Mouse (Mus musculus) liver, embryonic 11.5 days (tissue): ENCODE measurements around the gene Aatf. TPM values are rescaled to one million over a fixed set of nuclear protein-coding genes. Genes with fewer than 3 reads are reported as not detected.
"Not testable (repeated sequence)": the region's sequence is repeated elsewhere in the genome, so short reads cannot be mapped to it uniquely, and the experiment has no call there.

Experiments
- ATAC-seq: fragments of 200-750 bp; cut with Nextera tagmentation; replicated peaks from 2 replicates; pipeline ENCODE4 v1.8.0; 2017; ENCODE audit warnings: moderate number of reproducible peaks, mild to moderate bottlenecking, moderate TSS enrichment, moderate library complexity; ENCODE audit not compliant: low FRiP score
- DNase-seq: peaks from one replicate; pipeline ENCODE4 v3.0.0-alpha.2; 2017; ENCODE audit warnings: low spot score
- H3K27ac ChIP-seq: fragments of 300-500 bp; sonication (generic); 2 replicates; pipeline ENCODE4 v1.5.1; 2014; ENCODE audit warnings: mild to moderate bottlenecking, low read depth, low read length, control low read depth
- H3K27me3 ChIP-seq: fragments of 300-500 bp; sonication (generic); replicated peaks from 2 replicates; pipeline ENCODE4 v1.6.1; 2014; ENCODE audit warnings: low read length, mixed read lengths; ENCODE audit not compliant: control insufficient read depth, insufficient read depth
- H3K36me3 ChIP-seq: fragments of 300-500 bp; sonication (generic); 2 replicates; pipeline ENCODE4 v1.6.1; 2014; ENCODE audit warnings: mild to moderate bottlenecking, low read length, moderate library complexity, mixed read lengths; ENCODE audit not compliant: control insufficient read depth, insufficient read depth
- H3K4me1 ChIP-seq: fragments of 300-500 bp; sonication (generic); replicated peaks from 2 replicates; pipeline ENCODE4 v1.6.1; 2014; ENCODE audit warnings: low read length, mixed read lengths; ENCODE audit not compliant: control insufficient read depth, insufficient read depth
- H3K4me2 ChIP-seq: fragments of 300-500 bp; sonication (generic); 2 replicates; pipeline ENCODE4 v1.6.1; 2014; ENCODE audit warnings: mild to moderate bottlenecking, control low read depth, moderate library complexity
- H3K4me3 ChIP-seq: fragments of 300-500 bp; sonication (generic); 2 replicates; pipeline ENCODE4 v1.5.1; 2014; ENCODE audit warnings: low read depth, low read length, control low read depth
- H3K9ac ChIP-seq: fragments of 300-500 bp; sonication (generic); 2 replicates; pipeline ENCODE4 v1.6.1; 2014; ENCODE audit warnings: low read depth, low read length, control low read depth
- H3K9me3 ChIP-seq: fragments of 300-500 bp; sonication (generic); 2 replicates; pipeline ENCODE4 v1.6.1; 2016; ENCODE audit warnings: low read length, inconsistent platforms, mixed read lengths; ENCODE audit not compliant: control insufficient read depth
- WGBS: fragments of 180-500 bp; shearing (Covaris S2); extraction: QIAGEN DNeasy Blood & Tissue Kit; methylation state at CpG from one replicate; pipeline ENCODE4 v1.1.7; 2014; 5-methylcytosine and 5-hydroxymethylcytosine counted together
- polyA plus RNA-seq: library from polyadenylated mRNA; unstranded; fragments of >200 nt; fragmentation: Nextera tagmentation; extraction: Ambion mirVana; gene quantifications from 2 replicates; pipeline ENCODE4 v1.2.1, GENCODE M21; 2014

Gene Aatf
- polyA plus RNA-seq, 1 experiment from 2014 or later = 87.6 TPM

DNA sequence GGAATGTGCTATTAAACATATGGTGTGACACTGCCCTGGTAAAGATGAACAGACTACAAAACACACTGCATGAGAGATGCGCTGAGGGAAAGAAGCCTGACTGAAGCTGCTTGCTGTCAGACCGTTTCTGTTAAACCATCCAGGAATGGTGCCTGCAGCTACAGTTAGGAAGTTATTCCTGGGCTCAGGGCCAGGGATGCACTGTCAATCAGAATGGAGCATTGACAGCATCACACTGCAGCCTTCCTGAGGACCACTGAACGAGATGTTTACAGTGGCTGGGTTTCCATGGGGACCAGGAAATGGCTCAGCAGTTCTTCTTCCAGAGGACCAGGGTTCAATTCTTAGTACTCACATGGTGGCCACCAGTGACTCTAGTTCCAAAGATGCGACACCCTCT is 102.9 kb downstream of the Aatf start:
- 68% methylated on average over 4 of the region's 4 CpGs for WGBS
- DNase-seq = no peak

DNA sequence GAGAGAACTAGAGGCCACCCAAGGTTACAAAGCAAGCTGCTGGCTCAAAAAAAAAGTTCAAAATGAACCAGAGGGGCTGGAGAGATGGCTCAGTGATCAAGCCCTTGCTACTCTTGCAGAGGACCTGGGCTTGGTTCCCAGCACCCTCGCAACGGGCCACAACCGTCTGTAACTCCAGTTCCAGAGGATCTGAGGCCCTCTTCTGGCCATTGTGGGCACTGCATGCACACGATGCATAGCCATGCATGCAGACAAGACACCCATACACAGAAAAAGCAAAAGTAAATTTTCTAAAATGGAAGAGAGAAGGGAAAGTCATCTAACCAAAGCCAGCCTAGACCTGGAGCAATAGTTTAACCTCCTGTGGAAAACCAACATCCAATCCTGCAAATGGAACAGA is 106.6 kb downstream of the Aatf start:
- Histone ChIP-seq H3K9me3 (peaks cover 4% of the 10 kb centered on the region; the same call in 1 of the 2 replicates), H3K36me3 (no peaks in the 10 kb centered on the region), H3K27me3 (no peaks in the 10 kb centered on the region), H3K4me3 (no peak overlapping the region), H3K27ac (no peak overlapping the region), H3K4me2 (no peak overlapping the region), H3K9ac (no peak overlapping the region), H3K4me1 (peaks cover 13% of the 10 kb centered on the region)
- ATAC-seq = no peak
- WGBS = 91% methylated on average over 4 of the region's 4 CpGs
- DNase-seq = no peak

More for the DNA sequence above, 102.9 kb downstream of the Aatf start:
- H3K4me1 ChIP-seq = peaks cover 43% of the 10 kb centered on the region
- no peak overlapping the region; the same call in 1 of the 2 replicates for H3K27ac ChIP-seq
- H3K9me3 ChIP-seq = peaks cover 4% of the 10 kb centered on the region; the same call in 1 of the 2 replicates
- H3K36me3 ChIP-seq = no peaks in the 10 kb centered on the region
- no peak; the same call in 1 of the 2 replicates for ATAC-seq
- H3K27me3 ChIP-seq = no peaks in the 10 kb centered on the region
- H3K4me3 ChIP-seq = no peak overlapping the region
- H3K4me2 ChIP-seq = no peak overlapping the region
- H3K9ac ChIP-seq = no peak overlapping the region

DNA sequence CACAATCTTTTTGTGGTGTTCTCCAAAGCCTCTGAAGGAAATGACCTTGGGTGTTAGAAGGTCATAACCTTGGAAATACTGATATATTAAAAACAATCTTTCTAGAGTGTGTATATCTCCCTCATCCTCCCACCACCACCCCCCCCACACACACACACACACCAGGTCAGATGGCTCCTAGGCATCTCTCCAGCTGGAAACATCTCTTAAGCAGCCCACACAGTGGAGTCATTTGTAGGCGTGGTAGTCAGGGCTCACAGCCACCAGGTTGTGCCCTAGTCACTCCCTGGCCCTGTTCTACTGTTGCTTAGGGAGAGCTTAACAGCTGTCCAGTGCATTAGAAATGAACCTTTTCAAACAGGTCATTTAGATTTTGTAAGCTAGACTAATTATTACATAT is 118.3 kb downstream of the Aatf start:
- Histone ChIP-seq H3K4me1 (no peaks in the 10 kb centered on the region), H3K36me3 (peaks cover 2% of the 10 kb centered on the region; the same call in 1 of the 2 replicates), H3K27me3 (no peaks in the 10 kb centered on the region), H3K9ac (no peak overlapping the region), H3K4me2 (no peak overlapping the region), H3K27ac (no peak overlapping the region), H3K9me3 (no peaks in the 10 kb centered on the region), H3K4me3 (no peak overlapping the region)
- no peak for ATAC-seq
- WGBS = 67% methylated on average over 1 of the region's 1 CpGs
- no peak for DNase-seq

DNA sequence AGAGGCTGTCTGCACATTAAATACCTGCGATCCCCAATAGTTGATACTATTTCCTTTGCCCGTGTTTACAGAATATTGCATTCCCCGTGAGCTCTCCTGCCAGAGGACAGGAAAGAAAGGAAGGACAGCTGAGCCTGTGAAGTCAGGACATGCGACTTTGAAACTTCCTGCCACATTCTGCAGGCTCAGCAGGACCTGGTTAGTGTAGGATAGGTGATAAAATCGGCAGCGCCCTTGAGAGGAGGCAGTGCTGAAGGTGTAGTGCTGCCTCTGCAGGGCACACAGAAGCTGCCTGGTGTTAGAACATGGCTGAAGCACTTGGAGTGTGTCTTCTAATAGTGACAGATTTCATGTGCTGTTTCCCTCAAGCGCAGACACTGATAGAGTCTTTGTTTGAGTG is 119.8 kb downstream of the Aatf start:
- Histone ChIP-seq H3K36me3 (peaks cover 5% of the 10 kb centered on the region; the same call in 1 of the 2 replicates), H3K4me3 (no peak overlapping the region), H3K4me2 (no peak overlapping the region), H3K27me3 (no peaks in the 10 kb centered on the region), H3K27ac (no peak overlapping the region), H3K4me1 (no peaks in the 10 kb centered on the region), H3K9ac (no peak overlapping the region), H3K9me3 (no peaks in the 10 kb centered on the region)
- ATAC-seq (no peak), DNase-seq (no peak)
- whole genome bisulfite sequencing = 66% methylated on average over 7 of the region's 7 CpGs

DNA sequence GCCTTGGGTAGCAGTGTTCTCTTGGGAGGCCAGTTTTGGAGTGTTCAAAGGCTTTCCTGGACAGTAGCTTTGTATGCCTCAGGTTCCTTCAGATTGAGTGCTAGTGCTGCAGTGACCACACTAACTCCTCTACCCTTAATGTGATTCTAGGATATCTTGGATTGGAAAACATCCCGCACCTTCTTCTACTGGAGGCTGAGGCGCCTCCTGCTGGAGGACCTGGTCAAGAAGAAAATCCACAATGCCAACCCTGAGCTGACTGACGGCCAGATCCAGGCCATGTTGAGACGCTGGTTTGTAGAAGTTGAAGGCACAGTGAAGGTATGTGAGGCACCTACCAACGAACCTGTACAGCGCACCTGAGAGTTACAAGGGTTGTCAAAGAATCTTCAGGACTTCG is 121.3 kb downstream of the Aatf start:
- not testable (repeated sequence) for H3K4me3 ChIP-seq, H3K9ac ChIP-seq, DNase-seq, H3K9me3 ChIP-seq, H3K4me2 ChIP-seq, H3K27ac ChIP-seq, ATAC-seq, H3K36me3 ChIP-seq, H3K4me1 ChIP-seq, H3K27me3 ChIP-seq
- 81% methylated on average over 7 of the region's 7 CpGs for WGBS

DNA sequence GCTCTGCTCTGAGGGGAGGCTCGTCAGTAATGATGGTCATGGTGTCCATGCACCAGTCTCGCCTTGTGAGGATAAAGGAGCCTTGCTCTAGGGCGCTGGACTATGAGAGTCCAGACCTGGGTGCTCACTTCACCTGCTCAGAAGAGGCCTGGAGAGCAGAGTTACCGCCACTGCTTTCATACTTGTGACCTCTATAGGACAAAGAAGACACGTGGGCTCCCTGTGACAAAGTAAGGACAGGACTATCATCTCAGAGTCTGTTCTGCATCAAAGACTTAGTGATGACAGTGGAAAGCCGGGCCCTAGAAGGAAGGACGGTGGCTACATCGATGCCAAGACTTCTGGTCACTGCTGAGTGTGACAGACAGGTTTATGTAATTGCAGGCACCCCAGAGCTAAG is 122.2 kb downstream of the Aatf start:
- Histone ChIP-seq H3K4me2 (no peak overlapping the region), H3K4me1 (no peaks in the 10 kb centered on the region), H3K27me3 (no peaks in the 10 kb centered on the region), H3K9ac (no peak overlapping the region), H3K4me3 (no peak overlapping the region), H3K9me3 (no peaks in the 10 kb centered on the region), H3K36me3 (peaks cover 3% of the 10 kb centered on the region; the same call in 1 of the 2 replicates), H3K27ac (no peak overlapping the region)
- DNase-seq (no peak), ATAC-seq (no peak)
- 85% methylated on average over 8 of the region's 8 CpGs for WGBS

DNA sequence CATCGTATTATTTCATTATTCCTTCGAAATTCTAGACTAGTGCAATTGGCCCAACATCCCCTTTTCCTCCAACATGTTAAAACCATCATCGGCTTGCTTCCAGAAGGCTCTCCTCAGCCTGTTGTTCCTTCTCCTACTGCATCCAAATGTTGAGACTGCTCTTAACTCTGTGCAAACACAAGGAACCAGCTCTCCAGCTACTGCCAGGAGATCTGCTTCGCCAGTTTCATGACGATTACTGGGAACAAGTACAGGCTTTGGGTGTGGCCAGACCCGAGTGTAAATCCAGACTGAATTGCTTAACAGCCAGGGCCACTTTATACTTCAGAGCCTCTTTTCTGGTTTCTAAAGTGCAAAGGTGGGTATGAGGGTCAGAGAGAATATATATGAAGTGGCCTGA is 124.0 kb downstream of the Aatf start:
- no peak overlapping the region for H3K4me2 ChIP-seq

DNA sequence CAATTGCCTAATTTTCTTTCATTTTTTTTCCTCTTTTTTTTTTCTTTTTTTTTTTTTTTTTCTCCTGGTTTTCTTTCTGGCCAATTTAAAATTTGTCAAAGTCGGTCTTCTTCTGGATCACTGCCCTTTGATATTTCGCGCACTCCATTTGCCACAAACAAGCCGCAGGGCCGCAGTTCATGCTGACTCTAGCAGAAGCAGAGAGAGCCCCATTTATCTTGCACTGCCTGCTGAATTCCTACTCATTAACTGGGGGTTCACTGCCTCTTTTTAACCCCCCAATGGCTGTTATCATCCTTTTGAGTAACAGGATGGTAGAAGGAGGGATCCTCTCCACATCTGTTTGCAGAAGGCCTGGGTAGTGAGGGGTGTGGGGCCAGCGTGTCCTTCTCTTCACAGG is 129.4 kb downstream of the Aatf start:
- no peak overlapping the region for H3K27ac ChIP-seq
- H3K36me3 ChIP-seq = no peaks in the 10 kb centered on the region
- H3K27me3 ChIP-seq = no peaks in the 10 kb centered on the region
- H3K4me1 ChIP-seq = no peaks in the 10 kb centered on the region
- H3K9ac ChIP-seq = no peak overlapping the region
- no peak for ATAC-seq
- H3K9me3 ChIP-seq = no peaks in the 10 kb centered on the region
- no peak for DNase-seq
- no peak overlapping the region for H3K4me2 ChIP-seq
- H3K4me3 ChIP-seq = no peak overlapping the region
- WGBS = 88% methylated on average over 6 of the region's 6 CpGs

More for the DNA sequence above, 124.0 kb downstream of the Aatf start:
- ATAC-seq (no peak), DNase-seq (no peak)
- no peak overlapping the region for H3K4me3 ChIP-seq
- 77% methylated on average over 6 of the region's 6 CpGs for WGBS
- no peaks in the 10 kb centered on the region for H3K4me1 ChIP-seq
- H3K27ac ChIP-seq = no peak overlapping the region
- H3K9me3 ChIP-seq = no peaks in the 10 kb centered on the region
- H3K36me3 ChIP-seq = peaks cover 3% of the 10 kb centered on the region; the same call in 1 of the 2 replicates
- no peak overlapping the region for H3K9ac ChIP-seq
- no peaks in the 10 kb centered on the region for H3K27me3 ChIP-seq

DNA sequence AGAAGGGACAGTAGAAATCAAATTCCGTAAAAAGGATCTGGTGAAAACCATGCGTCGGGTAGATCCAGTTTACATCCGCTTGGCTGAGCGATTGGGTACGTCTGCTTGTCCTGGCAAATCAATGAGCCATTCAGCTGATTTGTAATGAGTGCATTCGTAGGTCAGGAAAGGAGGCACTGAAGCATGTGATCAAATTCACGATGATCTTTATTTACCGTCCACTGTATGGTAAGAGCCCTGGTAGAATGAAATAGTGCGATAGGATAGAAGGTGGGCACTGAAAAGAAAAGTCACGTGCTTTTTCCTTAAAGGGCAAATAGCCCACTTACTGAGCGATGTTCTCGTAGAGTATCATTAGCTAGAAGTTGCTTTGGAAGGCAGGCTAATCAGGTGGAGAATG is 130.9 kb downstream of the Aatf start:
- ATAC-seq (no peak), DNase-seq (no peak)
- Histone ChIP-seq H3K27me3 (no peaks in the 10 kb centered on the region), H3K9ac (no peak overlapping the region), H3K4me2 (no peak overlapping the region), H3K27ac (no peak overlapping the region), H3K4me1 (no peaks in the 10 kb centered on the region), H3K4me3 (no peak overlapping the region), H3K9me3 (no peaks in the 10 kb centered on the region), H3K36me3 (no peaks in the 10 kb centered on the region)
- WGBS = 91% methylated on average over 13 of the region's 13 CpGs
